Mouse (Mus musculus): ENCODE data around the gene Dok1. TPM values are rescaled to one million over a fixed set of nuclear protein-coding genes. Genes with fewer than 3 reads are reported as not detected.

Dok1 gene
- total and polyA plus RNA-seq, 3 experiments, result 18.7 to 22.3 TPM; not detected in 1

Other genes starting within 250 kb of the Dok1 start
- gene Sema4f, start 93.7 kb downstream of the Dok1 start, total RNA-seq (2012; rRNA removed), result 0.03 and 0.04 TPM in 2 replicates
- under 1 TPM in 1 of 2 experiments, not detected in 1; 0.01 TPM for gene Sema4f, start 93.7 kb downstream of the Dok1 start, polyA plus RNA-seq (2012; ENCODE audit: insufficient read depth in 1 of 2, insufficient read length in 2 of 2, low read depth in 1 of 2, low replicate concordance in 2 of 2, missing spikeins in 1 of 2)
- 3.9 and 6.2 TPM in 2 replicates for gene M1ap, start 86.6 kb downstream of the Dok1 start, total RNA-seq (2012; rRNA removed)
- gene M1ap, start 86.6 kb downstream of the Dok1 start, polyA plus RNA-seq (2012; ENCODE audit: insufficient read depth in 1 of 2, insufficient read length in 2 of 2, low read depth in 1 of 2, low replicate concordance in 2 of 2, missing spikeins in 1 of 2), result 1 to 10 TPM in 1 of 2 experiments, not detected in 1; 6.3 TPM
- 0.77 and 0.78 TPM in 2 replicates for gene Loxl3, start 702 bp upstream of the Dok1 start, total RNA-seq (2012; rRNA removed)
- gene Loxl3, start 702 bp upstream of the Dok1 start, polyA plus RNA-seq (2012; ENCODE audit: insufficient read depth in 1 of 2, insufficient read length in 2 of 2, low read depth in 1 of 2, low replicate concordance in 2 of 2, missing spikeins in 1 of 2), result 1 to 10 TPM in 1 of 2 experiments, not detected in 1; 1.0 TPM
- 206 and 259 TPM in 2 replicates for gene Aup1, start 21.1 kb upstream of the Dok1 start, total RNA-seq (2012; rRNA removed)
- 100 to 1,000 TPM in 1 of 2 experiments, not detected in 1; 500 TPM for gene Aup1, start 21.1 kb upstream of the Dok1 start, polyA plus RNA-seq (2012; ENCODE audit: insufficient read depth in 1 of 2, insufficient read length in 2 of 2, low read depth in 1 of 2, low replicate concordance in 2 of 2, missing spikeins in 1 of 2)
- gene Htra2, start 21.8 kb upstream of the Dok1 start, total RNA-seq (2012; rRNA removed), result 95.1 and 107 TPM in 2 replicates
- gene Htra2, start 21.8 kb upstream of the Dok1 start, polyA plus RNA-seq (2012; ENCODE audit: insufficient read depth in 1 of 2, insufficient read length in 2 of 2, low read depth in 1 of 2, low replicate concordance in 2 of 2, missing spikeins in 1 of 2), result 100 to 1,000 TPM in 1 of 2 experiments, not detected in 1; 133 TPM
- 1.3 TPM in 2 replicates for gene Dqx1, start 24.4 kb upstream of the Dok1 start, total RNA-seq (2012; rRNA removed)
- 1 to 10 TPM in 1 of 2 experiments, not detected in 1; 3.4 TPM for gene Dqx1, start 24.4 kb upstream of the Dok1 start, polyA plus RNA-seq (2012; ENCODE audit: insufficient read depth in 1 of 2, insufficient read length in 2 of 2, low read depth in 1 of 2, low replicate concordance in 2 of 2, missing spikeins in 1 of 2)
- not detected in 2 replicates for gene Tlx2, start 36.8 kb upstream of the Dok1 start, total RNA-seq (2012; rRNA removed)
- not detected for gene Tlx2, start 36.8 kb upstream of the Dok1 start, polyA plus RNA-seq (2012; ENCODE audit: insufficient read depth in 1 of 2, insufficient read length in 2 of 2, low read depth in 1 of 2, low replicate concordance in 2 of 2, missing spikeins in 1 of 2)
- gene Pcgf1, start 44.4 kb upstream of the Dok1 start, total RNA-seq (2012; rRNA removed), result 18.2 and 19.2 TPM in 2 replicates
- gene Pcgf1, start 44.4 kb upstream of the Dok1 start, polyA plus RNA-seq (2012; ENCODE audit: insufficient read depth in 1 of 2, insufficient read length in 2 of 2, low read depth in 1 of 2, low replicate concordance in 2 of 2, missing spikeins in 1 of 2), result 10 to 100 TPM in 1 of 2 experiments, not detected in 1; 25.2 TPM
- gene Lbx2, start 52.9 kb upstream of the Dok1 start, total RNA-seq (2012; rRNA removed), result 0.23 and 0.58 TPM in 2 replicates
- under 1 TPM in 1 of 2 experiments, not detected in 1; 0.85 TPM for gene Lbx2, start 52.9 kb upstream of the Dok1 start, polyA plus RNA-seq (2012; ENCODE audit: insufficient read depth in 1 of 2, insufficient read length in 2 of 2, low read depth in 1 of 2, low replicate concordance in 2 of 2, missing spikeins in 1 of 2)
- gene Ccdc142, start 68.1 kb upstream of the Dok1 start, total RNA-seq (2012; rRNA removed), result 3.2 and 5.1 TPM in 2 replicates
- 1 to 10 TPM in 1 of 2 experiments, not detected in 1; 2.2 TPM for gene Ccdc142, start 68.1 kb upstream of the Dok1 start, polyA plus RNA-seq (2012; ENCODE audit: insufficient read depth in 1 of 2, insufficient read length in 2 of 2, low read depth in 1 of 2, low replicate concordance in 2 of 2, missing spikeins in 1 of 2)
- 2.2 and 2.5 TPM in 2 replicates for gene Gm42688, start 68.1 kb upstream of the Dok1 start, total RNA-seq (2012; rRNA removed)
- gene Gm42688, start 68.1 kb upstream of the Dok1 start, polyA plus RNA-seq (2012; ENCODE audit: insufficient read depth in 1 of 2, insufficient read length in 2 of 2, low read depth in 1 of 2, low replicate concordance in 2 of 2, missing spikeins in 1 of 2), result 1 to 10 TPM in 1 of 2 experiments, not detected in 1; 4.8 TPM
- 91.3 and 93.7 TPM in 2 replicates for gene Mrpl53, start 75.6 kb upstream of the Dok1 start, total RNA-seq (2012; rRNA removed)
- 10 to 100 TPM in 1 of 2 experiments, not detected in 1; 63.8 TPM for gene Mrpl53, start 75.6 kb upstream of the Dok1 start, polyA plus RNA-seq (2012; ENCODE audit: insufficient read depth in 1 of 2, insufficient read length in 2 of 2, low read depth in 1 of 2, low replicate concordance in 2 of 2, missing spikeins in 1 of 2)
- 167 and 209 TPM in 2 replicates for gene Mogs, start 82.0 kb upstream of the Dok1 start, total RNA-seq (2012; rRNA removed)
- 100 to 1,000 TPM in 1 of 2 experiments, not detected in 1; 150 TPM for gene Mogs, start 82.0 kb upstream of the Dok1 start, polyA plus RNA-seq (2012; ENCODE audit: insufficient read depth in 1 of 2, insufficient read length in 2 of 2, low read depth in 1 of 2, low replicate concordance in 2 of 2, missing spikeins in 1 of 2)
- 35.0 and 42.4 TPM in 2 replicates for gene Wbp1, start 88.1 kb upstream of the Dok1 start, total RNA-seq (2012; rRNA removed)
- gene Wbp1, start 88.1 kb upstream of the Dok1 start, polyA plus RNA-seq (2012; ENCODE audit: insufficient read depth in 1 of 2, insufficient read length in 2 of 2, low read depth in 1 of 2, low replicate concordance in 2 of 2, missing spikeins in 1 of 2), result 10 to 100 TPM in 1 of 2 experiments, not detected in 1; 72.8 TPM
- 25.8 and 30.6 TPM in 2 replicates for gene Ino80b, start 92.0 kb upstream of the Dok1 start, total RNA-seq (2012; rRNA removed)
- 10 to 100 TPM in 1 of 2 experiments, not detected in 1; 40.9 TPM for gene Ino80b, start 92.0 kb upstream of the Dok1 start, polyA plus RNA-seq (2012; ENCODE audit: insufficient read depth in 1 of 2, insufficient read length in 2 of 2, low read depth in 1 of 2, low replicate concordance in 2 of 2, missing spikeins in 1 of 2)
- 5.2 and 5.4 TPM in 2 replicates for gene Rtkn, start 102.0 kb upstream of the Dok1 start, total RNA-seq (2012; rRNA removed)
- 1 to 10 TPM in 1 of 2 experiments, not detected in 1; 8.3 TPM for gene Rtkn, start 102.0 kb upstream of the Dok1 start, polyA plus RNA-seq (2012; ENCODE audit: insufficient read depth in 1 of 2, insufficient read length in 2 of 2, low read depth in 1 of 2, low replicate concordance in 2 of 2, missing spikeins in 1 of 2)
- gene Wdr54, start 122.9 kb upstream of the Dok1 start, total RNA-seq (2012; rRNA removed), result 3.2 and 3.4 TPM in 2 replicates
- gene Wdr54, start 122.9 kb upstream of the Dok1 start, polyA plus RNA-seq (2012; ENCODE audit: insufficient read depth in 1 of 2, insufficient read length in 2 of 2, low read depth in 1 of 2, low replicate concordance in 2 of 2, missing spikeins in 1 of 2), result 1 to 10 TPM in 1 of 2 experiments, not detected in 1; 4.6 TPM
- 0.15 and 0.23 TPM in 2 replicates for gene 1700003E16Rik, start 122.9 kb upstream of the Dok1 start, total RNA-seq (2012; rRNA removed)
- under 1 TPM in 1 of 2 experiments, not detected in 1; 0.50 TPM for gene 1700003E16Rik, start 122.9 kb upstream of the Dok1 start, polyA plus RNA-seq (2012; ENCODE audit: insufficient read depth in 1 of 2, insufficient read length in 2 of 2, low read depth in 1 of 2, low replicate concordance in 2 of 2, missing spikeins in 1 of 2)
- gene Dctn1, start 132.4 kb upstream of the Dok1 start, total RNA-seq (2012; rRNA removed), result 21.9 and 23.3 TPM in 2 replicates
- 10 to 100 TPM in 1 of 2 experiments, not detected in 1; 81.9 TPM for gene Dctn1, start 132.4 kb upstream of the Dok1 start, polyA plus RNA-seq (2012; ENCODE audit: insufficient read depth in 1 of 2, insufficient read length in 2 of 2, low read depth in 1 of 2, low replicate concordance in 2 of 2, missing spikeins in 1 of 2)
- gene Slc4a5, start 186.4 kb upstream of the Dok1 start, total RNA-seq (2012; rRNA removed), result 0.04 and 0.07 TPM in 2 replicates
- gene Slc4a5, start 186.4 kb upstream of the Dok1 start, polyA plus RNA-seq (2012; ENCODE audit: insufficient read depth in 1 of 2, insufficient read length in 2 of 2, low read depth in 1 of 2, low replicate concordance in 2 of 2, missing spikeins in 1 of 2), result not detected